Comparison of ENCODE assay signal across 8 mouse cellular contexts in the genomic region with DNA sequence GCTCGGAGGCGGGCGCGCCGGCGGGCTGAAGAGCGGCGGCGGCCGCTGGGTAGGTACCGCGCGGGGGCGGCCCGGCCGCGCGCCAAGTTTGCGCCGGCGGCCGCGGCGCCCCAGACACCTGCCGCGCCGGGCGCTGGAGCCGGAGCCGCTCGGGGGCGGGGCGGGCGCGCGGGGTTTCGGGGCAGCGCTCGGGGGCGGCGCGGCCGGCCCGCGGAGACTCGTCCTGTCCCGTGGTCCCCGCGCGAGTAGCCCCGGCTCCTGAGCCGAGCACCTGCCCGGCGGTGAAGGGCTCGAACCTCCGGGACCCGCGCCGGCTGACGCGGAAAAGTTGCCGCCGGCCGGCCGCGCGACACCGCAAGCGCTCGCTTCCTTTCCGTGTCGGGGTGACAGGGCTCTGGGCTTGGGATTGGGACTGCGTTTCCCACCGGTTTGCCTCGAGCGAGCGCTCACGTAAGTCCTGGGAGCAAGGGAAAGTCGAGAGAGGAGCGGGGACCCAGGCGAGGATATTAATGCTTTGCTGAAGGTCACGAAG.
DNase-seq lines count a peak whose midpoint lies in the region; ATAC-seq lines count a peak whose summit lies in the region.

No protein-coding gene starts in this region.

- peaks cover 6% of the 10 kb centered on the region for H3K27me3 ChIP-seq in embryonic facial prominence, embryonic 11.5 days (ENCODE audit: control insufficient read depth, insufficient read depth, low read length)
- no peaks in the 10 kb centered on the region; the same call in 1 of the 2 replicates for H3K27me3 ChIP-seq in hindbrain, embryonic 11.5 days (ENCODE audit: control insufficient read depth, insufficient read depth, low read length)
- H3K27me3 ChIP-seq in stomach, embryonic 14.5 days (ENCODE audit: control insufficient read depth, insufficient read depth, low read length): peaks cover 6% of the 10 kb centered on the region; the same call in 1 of the 2 replicates

- DNase-seq in cerebellum, adult 11 months: no peak
- DNase-seq in right cerebral cortex, postnatal 10 days (ENCODE audit: low spot score in 2 of 2): peak; percentile 26 to 39
- DNase-seq in right cerebral cortex, postnatal 25 days: no peak
- peak; percentile 33 for DNase-seq in embryonic facial prominence, embryonic 11.5 days (ENCODE audit: low spot score)
- DNase-seq in hindbrain, embryonic 11.5 days (ENCODE audit: low spot score): peak; percentile 56
- DNase-seq in lung, postnatal 10 days: peak; percentile 38

- H3K36me3 ChIP-seq in embryonic facial prominence, embryonic 11.5 days (replicated peaks; ENCODE audit: control insufficient read depth, insufficient read depth, low read depth, low read length): no peaks in the 10 kb centered on the region
- no peaks in the 10 kb centered on the region for H3K36me3 ChIP-seq in hindbrain, embryonic 11.5 days (ENCODE audit: control insufficient read depth, insufficient read depth, low read length)
- no peaks in the 10 kb centered on the region for H3K36me3 ChIP-seq in stomach, embryonic 14.5 days (ENCODE audit: control insufficient read depth, insufficient read depth, low read length)

- no peak overlapping the region for H3K27ac ChIP-seq in embryonic facial prominence, embryonic 11.5 days (replicated peaks; ENCODE audit: low read depth, low read length)
- H3K27ac ChIP-seq in hindbrain, embryonic 11.5 days (ENCODE audit: low read depth, low read length): peak overlapping the region; percentile 47; the same call in 1 of the 2 replicates
- H3K27ac ChIP-seq in stomach, embryonic 14.5 days (ENCODE audit: low read length): no peak overlapping the region

- WGBS in embryonic facial prominence, embryonic 11.5 days: under 1% methylated on average over 41 of the region's 82 CpGs
- WGBS in hindbrain, embryonic 11.5 days: under 1% methylated on average over 38 of the region's 82 CpGs
- WGBS in stomach, embryonic 14.5 days: under 1% methylated on average over 62 of the region's 82 CpGs

- H3K9me3 ChIP-seq in embryonic facial prominence, embryonic 11.5 days (replicated peaks; ENCODE audit: control insufficient read depth, low read length): no peaks in the 10 kb centered on the region
- H3K9me3 ChIP-seq in hindbrain, embryonic 11.5 days (ENCODE audit: control insufficient read depth, low read length): no peaks in the 10 kb centered on the region
- no peaks in the 10 kb centered on the region for H3K9me3 ChIP-seq in stomach, embryonic 14.5 days (ENCODE audit: control insufficient read depth, low read depth, low read length)

- no peaks in the 10 kb centered on the region for H3K4me1 ChIP-seq in embryonic facial prominence, embryonic 11.5 days (ENCODE audit: control insufficient read depth, insufficient read depth, low read length)
- H3K4me1 ChIP-seq in hindbrain, embryonic 11.5 days (replicated peaks; ENCODE audit: control insufficient read depth, insufficient read depth, low read length): no peaks in the 10 kb centered on the region
- peaks cover 3% of the 10 kb centered on the region; the same call in 1 of the 2 replicates for H3K4me1 ChIP-seq in stomach, embryonic 14.5 days (ENCODE audit: control insufficient read depth, insufficient read depth, low read length)

- H3K4me2 ChIP-seq in embryonic facial prominence, embryonic 11.5 days (ENCODE audit: low read depth, low read length): peak overlapping the region; percentile 94
- H3K4me2 ChIP-seq in hindbrain, embryonic 11.5 days (replicated peaks; ENCODE audit: low read depth, low read length): peak overlapping the region; percentile 94
- H3K4me2 ChIP-seq in stomach, embryonic 14.5 days (replicated peaks; ENCODE audit: low read depth, low read length): peak overlapping the region; percentile 78

- H3K9ac ChIP-seq in embryonic facial prominence, embryonic 11.5 days (replicated peaks; ENCODE audit: low read length): peak overlapping the region; percentile 58
- H3K9ac ChIP-seq in hindbrain, embryonic 11.5 days (ENCODE audit: low read depth, low read length): peak overlapping the region; percentile 64
- peak overlapping the region; percentile 40; the same call in 1 of the 2 replicates for H3K9ac ChIP-seq in stomach, embryonic 14.5 days (replicated peaks; ENCODE audit: low read depth, low read length)

- H3K4me3 ChIP-seq in embryonic facial prominence, embryonic 11.5 days (ENCODE audit: low read depth, low read length): peak overlapping the region; percentile 66
- peak overlapping the region; percentile 68 for H3K4me3 ChIP-seq in hindbrain, embryonic 11.5 days (ENCODE audit: low read depth, low read length)
- H3K4me3 ChIP-seq in stomach, embryonic 14.5 days (ENCODE audit: low read depth, low read length): peak overlapping the region; percentile 60

- ATAC-seq in cerebellum, adult (ENCODE audit: insufficient number of reproducible peaks, low FRiP score, low TSS enrichment): 0 out of 2 replicates have a peak, but pooled peaks have one; percentile 12
- ATAC-seq in embryonic facial prominence, embryonic 11.5 days (replicated peaks; ENCODE audit: insufficient number of reproducible peaks, low FRiP score, low TSS enrichment, low read depth): 0 out of 2 replicates have a peak, but pooled peaks have one; percentile 8
- ATAC-seq in hindbrain, embryonic 11.5 days (ENCODE audit: low FRiP score): peak; percentile 87
- no peak for ATAC-seq in stomach, embryonic 14.5 days (ENCODE audit: insufficient number of reproducible peaks, insufficient read depth, low FRiP score, low read depth)

Comparison
In these comparisons a context has a peak if more than half of its experiments do, and no peak if none do; other contexts are left out.
1. DNase-seq: peak in right cerebral cortex, postnatal 10 days (2 of 2), embryonic facial prominence, embryonic 11.5 days (single experiment), hindbrain, embryonic 11.5 days (single experiment) and lung, postnatal 10 days (single experiment); none in cerebellum, adult 11 months (single experiment) and right cerebral cortex, postnatal 25 days (single experiment).
2. Peak in every context shown above with its lines, with median percentiles within 50 percentile points of each other: H3K4me2 ChIP-seq, H3K4me3 ChIP-seq and H3K9ac ChIP-seq.